Mouse (Mus musculus) liver, embryonic 15.5 days (tissue): Measurements from ENCODE around the gene Sox15. TPM values are rescaled to one million over a fixed set of nuclear protein-coding genes. Genes with fewer than 3 reads are reported as not detected.
"Not testable (repeated sequence)": the region's sequence is repeated elsewhere in the genome, so short reads cannot be mapped to it uniquely, and the experiment has no call there.

Experiments
- ATAC-seq: fragments of 200-750 bp; cut with Nextera tagmentation; 2 replicates; pipeline ENCODE4 v1.8.0; 2017; ENCODE audit warnings: moderate number of reproducible peaks, mild to moderate bottlenecking, moderate library complexity; ENCODE audit not compliant: insufficient read depth
- H3K27ac ChIP-seq: fragments of 300-500 bp; sonication (generic); replicated peaks from 2 replicates; pipeline ENCODE4 v1.5.1; 2015; ENCODE audit warnings: mild to moderate bottlenecking, inconsistent platforms
- H3K27me3 ChIP-seq: fragments of 300-500 bp; sonication (generic); 2 replicates; pipeline ENCODE4 v1.6.1; 2015; ENCODE audit warnings: mild to moderate bottlenecking, inconsistent platforms
- H3K36me3 ChIP-seq: fragments of 300-500 bp; sonication (generic); replicated peaks from 2 replicates; pipeline ENCODE4 v1.6.1; 2015; ENCODE audit warnings: moderate library complexity, mild to moderate bottlenecking, inconsistent platforms
- H3K4me1 ChIP-seq: fragments of 300-500 bp; sonication (generic); replicated peaks from 2 replicates; pipeline ENCODE4 v1.6.1; 2015; ENCODE audit warnings: inconsistent platforms
- H3K4me2 ChIP-seq: fragments of 300-500 bp; sonication (generic); 2 replicates; pipeline ENCODE4 v1.6.1; 2015; ENCODE audit warnings: moderate library complexity, mild to moderate bottlenecking, inconsistent platforms
- H3K4me3 ChIP-seq: fragments of 300-500 bp; sonication (generic); replicated peaks from 2 replicates; pipeline ENCODE4 v1.5.1; 2015; ENCODE audit warnings: mild to moderate bottlenecking, inconsistent platforms
- H3K9ac ChIP-seq: fragments of 300-500 bp; sonication (generic); 2 replicates; pipeline ENCODE4 v1.6.1; 2015; ENCODE audit warnings: moderate library complexity, mild to moderate bottlenecking, inconsistent platforms
- H3K9me3 ChIP-seq: fragments of 300-500 bp; sonication (generic); replicated peaks from 2 replicates; pipeline ENCODE4 v1.6.1; 2016; ENCODE audit warnings: inconsistent platforms
- WGBS: fragments of 180-500 bp; shearing (Covaris S2); methylation state at CpG from one replicate; pipeline ENCODE4 v1.1.7; 2015; ENCODE audit warnings: mixed read lengths; ENCODE audit not compliant: insufficient replicate concordance; 5-methylcytosine and 5-hydroxymethylcytosine counted together
- polyA plus RNA-seq: library from polyadenylated mRNA; unstranded; fragments of >200 nt; fragmentation: Nextera tagmentation; extraction: Ambion mirVana; gene quantifications from 2 replicates; pipeline ENCODE4 v1.2.1, GENCODE M21; 2015

Sox15 gene
- polyA plus RNA-seq, 1 experiment from 2014 or later: not detected

DNA sequence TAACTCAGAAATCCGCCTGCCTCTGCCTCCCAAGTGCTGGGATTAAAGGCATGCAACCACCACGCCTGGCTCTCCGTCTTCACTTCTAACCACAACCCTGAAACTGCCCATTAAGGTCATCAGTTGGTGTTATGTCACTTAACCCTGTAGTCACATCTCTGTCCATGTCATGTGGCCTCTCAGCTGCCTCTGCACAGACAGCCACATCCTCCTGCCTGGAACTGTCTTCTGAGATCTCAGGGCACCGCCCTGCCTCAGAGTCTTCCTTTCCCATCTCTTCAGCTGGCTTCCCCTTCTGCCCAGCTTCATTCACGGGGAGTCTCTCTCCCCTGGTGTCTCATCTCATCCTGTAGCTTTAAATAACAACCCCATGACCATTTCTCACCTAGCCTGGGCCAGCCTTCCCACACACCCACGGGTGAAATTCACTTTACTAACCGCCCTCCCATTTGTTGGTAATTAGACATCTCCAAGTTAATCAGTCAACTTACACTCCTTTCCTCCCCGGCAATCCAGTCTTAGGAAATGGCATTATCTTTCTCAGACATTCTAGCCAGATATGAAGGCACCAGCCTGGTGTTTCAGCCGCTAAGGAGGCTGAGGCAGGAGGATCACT, 37.2 kb downstream of the Sox15 start:
- H3K9me3 ChIP-seq: no peaks in the 10 kb centered on the region
- peaks cover 24% of the 10 kb centered on the region for H3K4me1 ChIP-seq
- 25% methylated on average over 9 of the region's 9 CpGs for WGBS
- H3K4me3 ChIP-seq: no peak overlapping the region
- peaks cover 15% of the 10 kb centered on the region for H3K27me3 ChIP-seq
- ATAC-seq: no peak
- no peak overlapping the region for H3K27ac ChIP-seq
- no peak overlapping the region for H3K4me2 ChIP-seq
- H3K36me3 ChIP-seq: no peaks in the 10 kb centered on the region
- no peak overlapping the region for H3K9ac ChIP-seq

DNA sequence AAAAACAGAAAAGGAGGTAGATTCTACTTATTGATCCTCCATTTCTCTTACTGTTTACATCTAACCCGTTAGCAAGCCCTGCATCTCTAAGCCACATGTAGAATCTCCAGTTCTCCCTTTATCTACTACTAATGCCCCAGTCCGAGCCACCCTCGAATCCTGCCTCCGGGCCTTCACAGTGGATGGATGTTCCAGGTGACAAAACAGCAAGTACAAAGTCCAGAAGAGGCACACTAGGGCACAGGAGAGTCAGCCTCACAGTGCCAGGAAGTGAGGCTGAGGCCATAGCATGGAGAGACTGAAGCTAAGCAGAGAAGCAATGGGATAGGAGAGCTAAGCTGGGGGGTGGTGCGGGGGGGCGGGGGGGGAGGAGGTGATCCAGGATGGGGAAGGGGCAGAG, 37.7 kb downstream of the Sox15 start:
- no peak for ATAC-seq

DNA sequence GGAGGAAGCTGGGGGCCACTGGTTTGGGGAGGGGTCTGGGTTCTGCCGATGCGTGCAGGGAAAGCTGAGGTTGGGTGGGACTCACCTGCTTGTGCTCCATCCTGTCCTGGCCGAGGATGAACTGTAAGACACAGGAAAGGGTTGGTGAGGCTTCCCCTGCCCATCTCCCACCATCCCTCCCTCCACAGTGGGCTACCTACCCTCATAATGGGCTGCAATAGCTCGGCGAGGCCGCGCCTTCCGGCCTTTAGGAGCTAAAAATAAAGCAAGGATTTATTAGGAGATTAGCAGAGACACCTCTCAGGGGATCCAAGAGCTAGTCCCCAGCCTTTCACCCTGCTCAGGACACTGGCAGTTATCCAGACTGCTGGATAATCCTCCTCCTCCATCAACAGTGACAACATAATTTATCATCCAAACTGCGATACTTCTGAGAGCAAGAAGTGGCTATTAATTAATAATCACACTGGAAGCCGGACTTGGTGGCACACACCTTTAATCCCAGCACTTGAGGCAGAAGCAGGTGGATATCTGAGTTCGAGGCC, 38.4 kb downstream of the Sox15 start:
- no peak overlapping the region for H3K9ac ChIP-seq
- no peak for ATAC-seq
- H3K4me1 ChIP-seq: peaks cover 24% of the 10 kb centered on the region
- H3K36me3 ChIP-seq: no peaks in the 10 kb centered on the region
- no peak overlapping the region for H3K4me3 ChIP-seq
- H3K9me3 ChIP-seq: no peaks in the 10 kb centered on the region
- H3K27me3 ChIP-seq: peaks cover 15% of the 10 kb centered on the region
- H3K27ac ChIP-seq: no peak overlapping the region
- H3K4me2 ChIP-seq: no peak overlapping the region
- WGBS: 50% methylated on average over 11 of the region's 11 CpGs

More for the DNA sequence above, 37.7 kb downstream of the Sox15 start:
- peaks cover 24% of the 10 kb centered on the region for H3K4me1 ChIP-seq
- no peaks in the 10 kb centered on the region for H3K36me3 ChIP-seq
- H3K4me3 ChIP-seq: no peak overlapping the region
- H3K27me3 ChIP-seq: peaks cover 15% of the 10 kb centered on the region
- no peaks in the 10 kb centered on the region for H3K9me3 ChIP-seq
- WGBS: 58% methylated on average over 6 of the region's 6 CpGs
- H3K4me2 ChIP-seq: no peak overlapping the region
- H3K9ac ChIP-seq: no peak overlapping the region
- H3K27ac ChIP-seq: no peak overlapping the region

DNA sequence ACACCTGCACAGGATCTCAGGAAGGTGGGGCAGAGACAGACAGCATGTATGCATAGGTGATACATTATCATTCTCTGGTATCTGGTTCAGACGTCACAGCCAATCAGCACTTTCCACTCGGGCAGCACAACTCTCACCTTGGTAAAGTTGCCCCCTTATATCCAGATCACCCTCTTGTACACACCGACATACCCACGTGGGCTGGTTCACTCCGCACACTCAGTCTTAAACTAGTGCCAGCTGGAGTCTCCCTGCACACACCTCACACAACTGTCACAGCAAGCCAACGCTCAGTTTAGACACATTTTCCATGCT, 39.9 kb downstream of the Sox15 start:
- Histone ChIP-seq H3K9me3 (no peaks in the 10 kb centered on the region), H3K9ac (peak overlapping the region; percentile 51; the same call in 1 of the 2 replicates), H3K27ac (no peak overlapping the region), H3K36me3 (no peaks in the 10 kb centered on the region), H3K4me3 (peak overlapping the region; percentile 56), H3K27me3 (peaks cover 15% of the 10 kb centered on the region), H3K4me2 (peak overlapping the region; percentile 68), H3K4me1 (peaks cover 33% of the 10 kb centered on the region)
- 44% methylated on average over 6 of the region's 6 CpGs for WGBS
- ATAC-seq: no peak

DNA sequence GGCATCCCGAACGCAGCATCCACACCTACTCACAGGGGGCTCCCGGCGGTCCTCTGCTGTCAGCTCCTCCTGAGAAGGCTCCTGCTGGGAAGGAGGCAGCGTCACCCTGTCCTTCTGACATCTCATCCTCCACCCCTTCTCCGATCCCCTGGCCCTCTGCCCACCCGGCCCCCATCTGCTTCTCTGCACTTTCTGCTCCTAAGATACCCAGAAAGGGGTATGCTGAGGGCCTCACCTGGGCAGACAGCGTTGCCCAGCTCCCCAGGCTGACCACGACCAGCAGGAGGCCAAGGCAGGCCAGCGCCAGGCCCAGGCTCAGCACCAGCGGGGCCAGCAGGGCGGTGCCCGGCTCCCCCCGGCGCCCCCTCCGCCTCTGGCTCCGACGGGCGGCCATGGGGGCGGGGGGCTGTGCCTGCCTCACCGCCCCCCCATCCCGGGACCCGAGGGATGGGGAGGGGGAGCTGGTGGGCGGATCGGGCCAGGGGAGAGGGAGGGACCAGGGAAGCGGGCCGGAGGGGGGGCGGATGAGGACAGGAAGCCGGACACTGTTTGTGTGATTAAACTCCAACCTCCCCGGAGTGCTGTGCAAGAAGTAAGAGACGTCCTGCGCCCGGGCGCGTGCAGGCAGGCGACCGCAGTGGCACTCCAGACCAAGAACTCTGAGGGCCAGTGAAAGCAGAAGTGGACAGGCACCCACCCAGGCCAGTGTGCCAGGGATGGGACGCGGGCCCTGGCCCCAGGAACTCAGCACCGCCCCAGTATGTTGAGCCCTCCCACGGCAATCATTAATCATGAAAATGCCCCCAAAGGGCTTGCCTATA, 40.5 kb downstream of the Sox15 start, which contains the start of the genes Tnfsf12 and Tnfsfm13:
TSS of gene Tnfsf12 (minus strand) at position 489 of the 821 bp plus-strand sequence.
TSS of gene Tnfsfm13 (minus strand) at position 738 of the 821 bp plus-strand sequence.
- H3K27ac ChIP-seq: peak within 1 kb of the TSS; percentile 71

DNA sequence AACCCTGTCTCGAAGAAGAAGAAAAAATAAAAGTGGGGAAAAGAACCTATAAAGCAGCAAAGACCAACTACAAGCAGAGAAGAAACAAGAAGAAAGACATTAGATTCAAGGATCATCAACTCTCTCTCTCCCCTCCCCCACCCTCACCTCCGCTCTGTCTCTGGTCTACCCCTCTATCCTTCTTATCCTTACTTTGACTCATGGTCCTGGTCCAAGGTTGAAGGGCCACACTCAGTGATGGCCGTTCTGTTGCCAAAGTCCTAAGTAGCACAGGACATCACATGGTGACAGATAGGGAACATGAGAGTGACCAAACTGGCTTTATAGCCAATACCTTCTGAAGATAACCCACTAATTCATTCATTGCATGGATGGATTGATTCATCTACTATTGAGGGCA, 42.3 kb downstream of the Sox15 start:
- Histone ChIP-seq H3K4me3 (no peak overlapping the region), H3K4me1 (peaks cover 29% of the 10 kb centered on the region), H3K4me2 (no peak overlapping the region), H3K36me3 (no peaks in the 10 kb centered on the region), H3K27ac (no peak overlapping the region), H3K9me3 (no peaks in the 10 kb centered on the region), H3K27me3 (peaks cover 15% of the 10 kb centered on the region), H3K9ac (no peak overlapping the region)
- 82% methylated on average over 3 of the region's 3 CpGs for WGBS
- ATAC-seq: no peak

More for the DNA sequence above, 40.5 kb downstream of the Sox15 start, which contains the start of the genes Tnfsf12 and Tnfsfm13:
- Histone ChIP-seq H3K27me3 (peaks cover 15% of the 10 kb centered on the region), H3K9me3 (no peaks in the 10 kb centered on the region), H3K4me1 (peaks cover 33% of the 10 kb centered on the region), H3K4me2 (peak within 1 kb of the TSS; percentile 68), H3K4me3 (peak within 1 kb of the TSS; percentile 56), H3K9ac (peak within 1 kb of the TSS; percentile 51), H3K36me3 (no peaks in the 10 kb centered on the region)
- WGBS: 10% methylated on average over 41 of the region's 41 CpGs
- peak; percentile 56 for ATAC-seq

DNA sequence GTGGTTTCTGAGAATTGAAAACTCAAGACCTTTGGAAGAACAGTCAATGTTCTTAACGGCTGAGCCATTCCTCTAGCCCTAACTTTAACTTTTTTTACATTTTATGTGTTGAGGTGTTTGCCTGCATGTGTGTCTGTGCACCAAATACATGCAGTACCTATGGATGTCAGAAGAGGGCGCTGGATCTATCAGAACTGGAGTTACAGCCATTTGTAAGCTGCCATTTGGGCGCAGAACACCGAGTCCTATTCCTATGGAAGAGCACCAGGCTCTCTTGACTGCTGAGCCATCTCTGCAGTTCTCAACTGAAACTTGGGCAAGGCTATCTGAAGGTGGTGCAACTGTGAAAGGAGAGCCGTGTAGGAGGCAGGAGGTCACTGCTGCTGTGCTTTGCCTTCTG, 43.5 kb downstream of the Sox15 start:
- Histone ChIP-seq H3K27ac (no peak overlapping the region), H3K4me3 (no peak overlapping the region), H3K36me3 (no peaks in the 10 kb centered on the region), H3K27me3 (peaks cover 15% of the 10 kb centered on the region), H3K4me2 (no peak overlapping the region), H3K9me3 (no peaks in the 10 kb centered on the region), H3K4me1 (peaks cover 18% of the 10 kb centered on the region), H3K9ac (no peak overlapping the region)
- 54% methylated on average over 5 of the region's 5 CpGs for WGBS
- no peak for ATAC-seq

DNA sequence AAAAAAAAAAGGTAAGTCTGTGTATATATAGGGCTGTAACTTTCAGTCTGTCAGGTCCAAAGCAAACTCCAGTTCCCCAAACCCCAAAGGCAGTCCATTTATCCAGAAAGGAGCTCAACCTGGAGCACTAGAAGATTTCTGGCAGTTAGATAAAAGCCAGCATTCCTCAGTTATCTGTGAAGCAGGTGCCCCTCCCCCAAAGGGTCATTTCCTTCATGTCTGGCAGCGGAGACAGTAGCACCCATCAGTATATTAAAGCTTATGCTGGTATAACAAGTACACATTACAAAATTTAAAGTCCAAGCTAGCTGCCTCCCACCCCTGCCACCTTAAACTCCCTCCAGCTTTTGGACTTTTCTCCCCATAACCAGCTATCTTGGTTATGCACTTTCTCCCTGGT, 44.5 kb downstream of the Sox15 start:
- no peak overlapping the region for H3K9ac ChIP-seq
- WGBS: 30% methylated on average over 1 of the region's 1 CpGs

DNA sequence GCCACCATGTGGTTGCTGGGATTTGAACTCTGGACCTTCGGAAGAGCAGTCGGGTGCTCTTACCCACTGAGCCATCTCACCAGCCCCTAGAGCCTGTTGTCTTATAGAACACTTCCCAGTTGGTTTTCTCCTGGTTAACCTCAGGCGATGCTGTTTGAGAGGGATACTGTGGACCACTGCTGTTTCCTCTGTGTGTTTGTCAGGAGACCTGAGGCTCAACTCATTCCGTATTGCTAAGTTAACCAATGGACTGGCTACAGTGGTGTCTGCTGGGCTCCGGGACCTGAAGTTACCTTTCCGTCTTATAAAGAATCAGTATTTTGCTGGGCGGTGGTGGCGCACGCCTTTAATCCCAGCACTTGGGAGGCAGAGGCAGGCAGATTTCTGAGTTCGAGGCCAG, 47.8 kb downstream of the Sox15 start:
- H3K36me3 ChIP-seq, H3K4me3 ChIP-seq, ATAC-seq, H3K9me3 ChIP-seq, H3K27me3 ChIP-seq, H3K4me2 ChIP-seq, H3K9ac ChIP-seq, H3K27ac ChIP-seq: not testable (repeated sequence)
- H3K4me1 ChIP-seq: peaks cover 22% of the 10 kb centered on the region
- WGBS: 76% methylated on average over 10 of the region's 10 CpGs

More for the DNA sequence above, 44.5 kb downstream of the Sox15 start:
- Histone ChIP-seq H3K27ac (no peak overlapping the region), H3K4me1 (peaks cover 21% of the 10 kb centered on the region), H3K36me3 (no peaks in the 10 kb centered on the region), H3K4me2 (no peak overlapping the region), H3K9me3 (no peaks in the 10 kb centered on the region), H3K4me3 (no peak overlapping the region), H3K27me3 (peaks cover 14% of the 10 kb centered on the region)
- no peak for ATAC-seq

DNA sequence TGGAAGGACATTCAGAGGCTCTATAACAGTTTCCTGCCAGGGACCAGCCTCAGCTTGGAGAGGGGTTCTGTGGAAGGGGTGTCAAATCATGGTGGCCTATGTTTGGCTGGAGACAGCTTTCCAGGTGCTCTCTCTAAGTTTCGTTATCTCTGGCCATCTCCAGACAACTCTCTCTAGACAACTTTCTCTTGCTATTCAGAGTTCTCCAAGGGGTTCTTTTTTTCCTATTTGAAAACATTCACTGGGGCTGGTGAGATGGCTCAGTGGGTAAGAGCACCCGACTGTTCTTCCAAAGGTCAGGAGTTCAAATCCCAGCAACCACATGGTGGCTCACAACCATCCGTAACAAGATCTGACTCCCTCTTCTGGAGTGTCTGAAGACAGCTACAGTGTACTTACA, 48.3 kb downstream of the Sox15 start:
- not testable (repeated sequence) for H3K27ac ChIP-seq, H3K9ac ChIP-seq, H3K27me3 ChIP-seq, ATAC-seq, H3K9me3 ChIP-seq, H3K36me3 ChIP-seq, H3K4me3 ChIP-seq, H3K4me2 ChIP-seq
- 72% methylated on average over 3 of the region's 3 CpGs for WGBS
- peaks cover 22% of the 10 kb centered on the region for H3K4me1 ChIP-seq

DNA sequence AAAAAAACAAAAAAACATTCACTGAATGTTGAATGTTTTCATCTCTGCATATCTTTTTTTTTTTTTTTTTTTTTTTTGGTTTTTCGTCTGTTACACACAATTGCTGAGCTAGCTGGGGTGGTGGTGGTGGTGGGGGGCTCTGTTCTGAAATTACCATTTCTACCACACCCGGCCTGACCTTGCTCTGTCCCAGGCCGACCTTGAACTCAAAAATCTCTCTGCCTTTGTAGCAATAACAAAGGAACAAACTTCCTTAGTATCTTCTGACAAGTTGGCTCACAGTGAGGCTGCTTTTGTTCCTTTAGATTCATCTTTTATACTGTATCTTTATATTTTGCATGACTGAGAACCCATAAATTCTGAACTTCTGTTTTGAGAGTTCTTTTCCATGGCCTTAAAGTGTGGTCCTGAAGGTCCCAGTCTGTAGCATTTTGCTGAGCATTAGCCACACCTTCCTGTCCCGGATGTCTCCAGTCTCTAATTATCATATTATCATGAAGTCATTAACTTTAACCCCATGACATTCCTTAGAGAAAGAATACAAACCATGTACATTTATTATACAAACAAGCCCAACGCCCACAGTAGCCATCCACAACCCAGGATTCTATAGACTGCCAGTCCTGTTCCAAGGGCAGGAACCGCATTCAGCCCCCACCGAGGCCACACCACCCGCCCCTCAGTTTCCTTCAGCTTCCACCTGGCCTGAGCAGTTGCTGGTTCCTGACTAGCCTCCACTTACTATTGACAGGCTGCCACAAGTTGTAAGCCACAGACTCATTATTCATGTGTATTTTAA, 48.9 kb downstream of the Sox15 start:
- no peaks in the 10 kb centered on the region for H3K36me3 ChIP-seq
- H3K27ac ChIP-seq: no peak overlapping the region
- H3K4me1 ChIP-seq: peaks cover 20% of the 10 kb centered on the region
- no peak overlapping the region for H3K4me2 ChIP-seq
- no peak for ATAC-seq
- H3K9ac ChIP-seq: no peak overlapping the region
- H3K4me3 ChIP-seq: no peak overlapping the region
- H3K9me3 ChIP-seq: no peaks in the 10 kb centered on the region
- 57% methylated on average over 8 of the region's 8 CpGs for WGBS
- no peaks in the 10 kb centered on the region for H3K27me3 ChIP-seq
